Mouse (Mus musculus) forebrain, postnatal 0 days (tissue): ENCODE measurements at regions not wholly inside any gene's neighbourhood (a gene's known extent, or its start where the extent isn't known, plus 50 kb on each side); places are given as distances from the start of the nearest gene placed in this dataset.

ENCODE experiments used
- ATAC-seq: fragments of 200-750 bp; cut with Nextera tagmentation; 2 replicates; pipeline ENCODE4 v1.8.0; 2017; ENCODE audit warnings: mild to moderate bottlenecking, moderate library complexity
- DNase-seq: peaks from one replicate; pipeline ENCODE4 v3.0.0-alpha.2; 2015
- H3K27ac ChIP-seq: fragments of 300-500 bp; sonication (generic); 2 replicates; pipeline ENCODE4 v1.5.1; 2014; ENCODE audit warnings: low read depth, mild to moderate bottlenecking, antibody characterized with exemption, low read length, moderate library complexity, mixed read lengths
- H3K27me3 ChIP-seq: fragments of 300-500 bp; sonication (generic); 2 replicates; pipeline ENCODE4 v1.6.1; 2014; ENCODE audit warnings: mild to moderate bottlenecking, low read length, mixed read lengths; ENCODE audit not compliant: insufficient read depth
- H3K36me3 ChIP-seq: fragments of 300-500 bp; sonication (generic); 2 replicates; pipeline ENCODE4 v1.6.1; 2014; ENCODE audit warnings: mild to moderate bottlenecking, moderate library complexity; ENCODE audit not compliant: insufficient read depth
- H3K4me1 ChIP-seq: fragments of 300-500 bp; sonication (generic); 2 replicates; pipeline ENCODE4 v1.6.1; 2014; ENCODE audit warnings: antibody characterized with exemption; ENCODE audit not compliant: insufficient read depth
- H3K4me2 ChIP-seq: fragments of 300-500 bp; sonication (generic); 2 replicates; pipeline ENCODE4 v1.6.1; 2014; ENCODE audit warnings: low read depth, mild to moderate bottlenecking, moderate library complexity
- H3K4me3 ChIP-seq: fragments of 300-500 bp; sonication (generic); 2 replicates; pipeline ENCODE4 v1.5.1; 2014; ENCODE audit warnings: low read depth, low read length, mixed read lengths
- H3K9ac ChIP-seq: fragments of 300-500 bp; sonication (generic); 2 replicates; pipeline ENCODE4 v1.6.1; 2014; ENCODE audit warnings: mild to moderate bottlenecking
- H3K9me3 ChIP-seq: fragments of 300-500 bp; sonication (generic); 2 replicates; pipeline ENCODE4 v1.6.1; 2016; ENCODE audit warnings: low read length
- CTCF ChIP-seq: sonication (generic); IDR thresholded peaks from 2 replicates; pipeline ENCODE4 v1.5.1; 2016; ENCODE audit warnings: antibody characterized with exemption, control low read depth, low read depth
- WGBS: fragments of 180-500 bp; shearing (Covaris S2); extraction: QIAGEN DNeasy Blood & Tissue Kit; methylation state at CpG from one replicate; pipeline ENCODE4 v1.1.7; 2014; 5-methylcytosine and 5-hydroxymethylcytosine counted together

DNA sequence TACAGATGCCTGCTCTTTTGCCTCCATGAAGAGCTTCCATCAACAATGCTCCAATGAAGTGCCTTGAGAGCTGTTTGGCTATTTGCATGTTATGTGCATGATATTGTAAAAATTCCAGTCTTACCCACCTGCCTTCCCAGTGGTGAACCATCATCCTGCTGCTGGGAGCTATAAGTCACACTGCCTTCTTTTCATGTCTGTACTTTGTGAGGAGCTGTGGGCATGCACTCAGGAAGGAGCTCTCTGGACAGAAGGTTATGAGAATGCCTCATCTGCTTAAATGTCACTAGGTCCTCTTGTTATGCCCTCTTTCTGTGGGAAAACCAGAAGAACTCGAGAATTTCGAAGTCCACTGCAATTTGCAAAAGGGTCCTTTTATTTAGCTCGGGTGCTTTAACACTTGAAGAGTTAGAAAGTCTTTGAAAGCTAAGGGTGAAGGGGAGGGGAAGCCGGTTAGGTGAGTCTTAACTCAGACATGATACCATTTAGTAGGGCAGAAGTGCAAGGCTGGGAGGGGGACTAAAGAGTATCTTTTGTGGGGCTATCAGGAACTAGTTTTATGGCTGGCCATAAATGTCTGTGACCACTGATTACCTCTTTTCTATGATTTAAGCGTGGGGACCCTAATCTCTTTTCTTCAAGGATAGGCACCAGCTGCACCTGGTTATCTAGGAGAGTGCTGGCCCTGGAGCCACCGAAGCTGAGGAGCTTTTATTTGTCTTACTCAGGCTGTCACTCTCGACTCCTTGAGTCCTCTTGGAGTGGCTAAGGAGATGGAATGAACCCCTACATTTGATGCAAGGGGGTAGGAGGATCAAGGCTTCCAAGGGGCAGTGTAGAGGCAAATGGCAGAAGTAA, 144.8 kb downstream of the Csl start:
- Histone ChIP-seq H3K9ac (no peak overlapping the region), H3K4me2 (no peak overlapping the region), H3K4me1 (no peaks in the 10 kb centered on the region), H3K36me3 (no peaks in the 10 kb centered on the region), H3K27me3 (no peaks in the 10 kb centered on the region), H3K4me3 (no peak overlapping the region), H3K27ac (no peak overlapping the region), H3K9me3 (0 out of 2 replicates have a peak, but pooled peaks cover 2% of the 10 kb centered on the region)
- DNase-seq (no peak), ATAC-seq (no peak)
- no peak for TF ChIP-seq CTCF
- WGBS: 76% methylated on average over 7 of the region's 7 CpGs

DNA sequence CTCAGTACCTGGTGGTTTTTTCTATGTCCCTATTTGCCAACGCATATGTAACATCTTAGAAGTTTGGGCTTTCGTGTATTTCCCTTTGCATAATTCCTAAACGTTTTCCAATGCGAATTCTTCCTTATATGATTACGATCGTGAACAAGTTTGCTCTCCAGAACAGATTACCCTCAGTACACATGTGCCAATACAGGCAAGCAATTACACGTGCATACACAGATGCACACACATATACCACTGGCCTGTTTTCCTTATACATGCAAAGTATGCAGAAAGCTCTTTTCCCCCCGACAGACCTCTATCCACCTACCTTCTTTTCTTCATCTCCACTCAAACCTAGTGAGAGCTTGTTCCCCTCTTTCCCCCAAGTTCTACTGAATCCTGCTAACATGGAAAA, 144.1 kb downstream of the Csl start:
- Histone ChIP-seq H3K4me1 (no peaks in the 10 kb centered on the region), H3K4me2 (no peak overlapping the region), H3K27ac (no peak overlapping the region), H3K36me3 (no peaks in the 10 kb centered on the region), H3K9me3 (0 out of 2 replicates have a peak, but pooled peaks cover 2% of the 10 kb centered on the region), H3K4me3 (no peak overlapping the region), H3K9ac (no peak overlapping the region), H3K27me3 (no peaks in the 10 kb centered on the region)
- TF ChIP-seq CTCF: no peak
- DNase-seq (no peak), ATAC-seq (no peak)
- 79% methylated on average over 8 of the region's 8 CpGs for WGBS

DNA sequence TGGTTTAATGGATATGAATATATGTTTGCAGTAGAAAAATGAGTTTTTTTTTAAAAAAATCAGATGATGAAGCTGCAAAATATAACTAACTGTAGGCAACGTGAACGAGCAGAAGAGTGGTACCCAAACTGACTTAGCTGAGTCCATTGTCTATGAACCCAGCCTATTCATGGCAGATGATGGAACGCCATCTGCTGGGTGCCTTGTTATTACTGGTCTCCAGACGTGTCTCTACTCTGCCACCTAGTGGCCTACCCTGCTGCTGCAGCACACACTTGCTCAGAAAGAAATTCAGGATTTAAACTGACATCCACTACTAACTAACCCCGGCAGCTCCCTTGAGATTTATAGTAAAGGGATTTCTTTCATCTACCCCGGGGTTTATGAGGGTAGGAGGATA, 143.7 kb downstream of the Csl start:
- WGBS: 8% methylated on average over 6 of the region's 6 CpGs
- peak; percentile 100 for TF ChIP-seq CTCF
- Histone ChIP-seq H3K9me3 (0 out of 2 replicates have a peak, but pooled peaks cover 2% of the 10 kb centered on the region), H3K4me1 (no peaks in the 10 kb centered on the region), H3K36me3 (no peaks in the 10 kb centered on the region), H3K4me3 (no peak overlapping the region), H3K9ac (no peak overlapping the region), H3K27ac (no peak overlapping the region), H3K4me2 (no peak overlapping the region), H3K27me3 (no peaks in the 10 kb centered on the region)
- ATAC-seq: peak; percentile 86
- peak; percentile 94 for DNase-seq

DNA sequence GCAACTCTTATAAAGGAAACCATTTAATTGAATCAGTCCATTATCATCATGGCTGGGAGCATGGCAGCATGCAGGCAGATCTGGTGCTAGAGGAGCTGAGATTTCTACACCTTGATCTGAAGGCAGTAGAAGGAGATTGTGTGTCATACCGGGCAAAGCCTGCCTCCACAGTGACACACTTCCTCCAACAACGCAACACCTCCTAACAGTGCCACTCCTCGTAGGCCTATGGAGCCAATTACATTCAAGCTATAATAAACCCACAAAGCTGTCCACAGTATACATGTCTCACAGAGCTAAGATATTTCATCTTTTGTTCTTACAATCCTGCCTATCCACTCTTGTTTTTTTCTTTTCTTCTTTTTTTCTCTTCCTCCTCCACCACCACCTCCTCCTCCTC, 141.8 kb downstream of the Csl start:
- ATAC-seq (no peak), DNase-seq (no peak)
- no peaks in the 10 kb centered on the region for H3K4me1 ChIP-seq
- no peak overlapping the region for H3K4me3 ChIP-seq
- no peak overlapping the region for H3K9ac ChIP-seq
- WGBS: 94% methylated on average over 3 of the region's 3 CpGs
- 0 out of 2 replicates have a peak, but pooled peaks cover 2% of the 10 kb centered on the region for H3K9me3 ChIP-seq
- no peak overlapping the region for H3K4me2 ChIP-seq
- no peak overlapping the region for H3K27ac ChIP-seq
- H3K27me3 ChIP-seq: no peaks in the 10 kb centered on the region
- H3K36me3 ChIP-seq: no peaks in the 10 kb centered on the region
- no peak for TF ChIP-seq CTCF

DNA sequence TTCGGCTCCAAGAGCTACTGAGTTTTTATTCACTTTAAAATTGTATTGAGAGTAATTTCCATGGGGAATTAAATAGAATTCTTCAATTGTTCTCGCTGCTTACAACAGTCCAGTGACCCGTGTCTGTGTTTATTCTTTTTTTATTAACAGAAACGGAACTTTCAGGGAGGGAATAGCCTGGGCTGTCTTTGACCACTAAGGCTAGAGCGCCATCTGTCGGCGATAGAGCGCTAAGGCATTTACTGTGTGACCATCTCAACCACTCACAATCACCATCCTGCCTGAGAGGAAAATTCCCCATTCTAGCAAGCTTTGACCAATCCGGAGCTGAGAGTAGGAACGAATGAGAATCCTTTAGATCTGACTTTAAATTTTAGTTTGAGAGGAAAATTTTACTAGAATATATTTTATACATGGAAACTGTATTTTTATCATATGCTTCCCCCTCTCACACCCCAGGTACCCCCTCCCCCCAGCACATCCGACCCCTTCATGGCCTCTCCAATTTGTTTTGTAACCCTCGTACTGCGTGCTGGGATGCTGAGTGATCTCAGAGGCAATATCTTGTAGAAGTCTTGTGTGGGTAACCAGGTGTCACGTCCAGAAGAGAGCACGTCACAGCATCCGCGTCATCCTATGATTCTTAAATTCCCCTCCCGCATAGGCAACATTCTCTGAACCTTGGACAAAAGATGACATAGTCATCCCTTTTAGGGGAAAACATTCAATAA, 139.9 kb downstream of the Csl start:
- H3K9me3 ChIP-seq: no peaks in the 10 kb centered on the region
- WGBS: 45% methylated on average over 18 of the region's 18 CpGs
- H3K9ac ChIP-seq: no peak overlapping the region
- peak overlapping the region; percentile 11 for H3K4me2 ChIP-seq
- TF ChIP-seq CTCF: peak; percentile 83
- H3K27ac ChIP-seq: no peak overlapping the region
- DNase-seq (peak; percentile 83), ATAC-seq (peak; percentile 65)
- no peaks in the 10 kb centered on the region for H3K4me1 ChIP-seq
- H3K27me3 ChIP-seq: no peaks in the 10 kb centered on the region
- H3K4me3 ChIP-seq: no peak overlapping the region
- H3K36me3 ChIP-seq: no peaks in the 10 kb centered on the region

DNA sequence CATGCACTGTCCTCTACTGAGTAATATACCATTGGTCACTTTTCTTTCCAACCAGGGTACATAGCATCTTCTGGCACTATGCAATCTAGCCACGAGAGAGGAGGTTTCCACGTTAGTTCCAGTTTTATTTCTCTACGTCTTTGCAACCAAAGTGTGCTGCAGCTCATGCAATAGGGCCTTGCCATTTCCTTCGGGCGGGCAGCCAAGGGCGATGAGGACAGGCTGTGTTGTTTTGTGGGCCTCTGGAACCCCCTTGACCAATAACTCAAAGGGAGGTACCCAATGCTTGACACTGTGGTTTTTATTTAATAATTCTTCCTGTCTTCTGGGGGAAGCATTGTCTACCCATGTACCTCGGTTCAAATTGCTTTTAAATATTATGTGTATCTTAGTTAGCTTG, 139.0 kb downstream of the Csl start:
- no peaks in the 10 kb centered on the region for H3K4me1 ChIP-seq
- ATAC-seq (no peak), DNase-seq (no peak)
- no peak overlapping the region for H3K27ac ChIP-seq
- no peak for TF ChIP-seq CTCF
- no peak overlapping the region for H3K4me3 ChIP-seq
- H3K9me3 ChIP-seq: no peaks in the 10 kb centered on the region
- H3K4me2 ChIP-seq: no peak overlapping the region
- no peak overlapping the region for H3K9ac ChIP-seq
- no peaks in the 10 kb centered on the region for H3K36me3 ChIP-seq
- 92% methylated on average over 7 of the region's 7 CpGs for WGBS
- no peaks in the 10 kb centered on the region for H3K27me3 ChIP-seq

DNA sequence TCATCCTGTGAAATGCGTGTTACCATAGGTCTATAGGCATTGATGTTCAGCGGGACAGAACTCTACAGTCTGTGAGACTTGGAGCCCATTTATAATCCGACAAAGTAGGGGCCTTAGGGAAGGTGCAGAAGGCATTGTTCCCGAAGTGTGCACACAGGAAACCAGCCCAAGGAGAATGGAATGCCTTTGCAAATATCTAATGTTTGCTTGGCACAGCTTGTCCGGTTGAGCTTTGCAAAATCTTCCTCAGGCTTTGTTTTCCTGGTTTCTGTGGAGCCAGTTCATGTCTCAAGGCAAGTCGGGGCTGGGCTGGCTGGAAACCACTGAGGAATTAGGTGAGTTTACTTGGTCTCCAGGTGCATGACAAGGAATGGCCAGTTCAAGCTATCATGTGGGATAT, 132.1 kb downstream of the Csl start:
- H3K9ac ChIP-seq: no peak overlapping the region
- H3K4me3 ChIP-seq: no peak overlapping the region
- H3K9me3 ChIP-seq: no peaks in the 10 kb centered on the region
- H3K36me3 ChIP-seq: no peaks in the 10 kb centered on the region
- H3K27ac ChIP-seq: no peak overlapping the region
- DNase-seq (no peak), ATAC-seq (no peak)
- WGBS: 78% methylated on average over 6 of the region's 6 CpGs
- no peaks in the 10 kb centered on the region for H3K4me1 ChIP-seq
- no peak overlapping the region for H3K4me2 ChIP-seq
- no peak for TF ChIP-seq CTCF
- no peaks in the 10 kb centered on the region for H3K27me3 ChIP-seq
